Comparison of ENCODE assay signal across 14 mouse cellular contexts in genomic region chr7:137302161-137302560, GRCm38 (mm10). TPM values are rescaled to one million over a fixed set of nuclear protein-coding genes. Genes with fewer than 3 reads are reported as not detected.
DNase-seq lines count a peak whose midpoint lies in the region; ATAC-seq lines count a peak whose summit lies in the region.
"Had no signal": no experiment of that assay in that cellular context is flagged by ENCODE, and none has a peak within 500 bp of the region (broad histone marks: within the 10 kb centered on the region; RNA-seq: fewer than 3 reads in every experiment).

No protein-coding gene starts in this region.

- peak overlapping the region; percentile 62 for H3K27ac ChIP-seq in neural tube, embryonic 11.5 days (ENCODE audit: low read depth, low read length)
- peak overlapping the region; percentile 77 for H3K27ac ChIP-seq in hindbrain, embryonic 16.5 days (ENCODE audit: low read depth, low read length)
- peak overlapping the region; percentile 79 for H3K27ac ChIP-seq in midbrain, embryonic 12.5 days (replicated peaks)
- H3K27ac ChIP-seq in neural tube, embryonic 15.5 days (replicated peaks), result peak overlapping the region; percentile 88
- H3K27ac ChIP-seq: forebrain, embryonic 13.5 days had no signal

- DNase-seq in neural tube, embryonic 11.5 days (ENCODE audit: low spot score), result no peak
- DNase-seq in neural tube, embryonic 10.5 days (ENCODE audit: extremely low spot score, low spot score), result no peak
- DNase-seq in adrenal gland, adult 18-20 months (ENCODE audit: low spot score in 2 of 2), result no peak
- DNase-seq in adrenal gland, adult 8-10 months, result no peak
- DNase-seq in adrenal gland, postnatal 36 days, result no peak
- DNase-seq: B cell, adult 2 months; cerebellum, adult 18-20 months had no signal

- no peak for ATAC-seq in neural tube, embryonic 11.5 days (ENCODE audit: insufficient read depth, low FRiP score, low TSS enrichment)
- ATAC-seq in hindbrain, embryonic 16.5 days, result no peak
- ATAC-seq in midbrain, embryonic 12.5 days (ENCODE audit: low FRiP score, low read depth), result no peak
- no peak for ATAC-seq in neural tube, embryonic 15.5 days (ENCODE audit: low FRiP score)
- ATAC-seq: forebrain, embryonic 13.5 days; Patski had no signal

- no peak overlapping the region; the same call in 1 of the 2 replicates for H3K4me2 ChIP-seq in neural tube, embryonic 11.5 days (ENCODE audit: low read depth)
- H3K4me2 ChIP-seq in hindbrain, embryonic 16.5 days (ENCODE audit: low read length), result peak overlapping the region; percentile 66
- H3K4me2 ChIP-seq in midbrain, embryonic 12.5 days (replicated peaks), result peak overlapping the region; percentile 35
- peak overlapping the region; percentile 62 for H3K4me2 ChIP-seq in neural tube, embryonic 15.5 days
- H3K4me2 ChIP-seq: liver, embryonic 11.5 days had no signal

- no peak overlapping the region for H3K9ac ChIP-seq in neural tube, embryonic 11.5 days (ENCODE audit: low read length)
- H3K9ac ChIP-seq in hindbrain, embryonic 16.5 days (ENCODE audit: low read depth, low read length), result peak overlapping the region; percentile 49; the same call in 1 of the 2 replicates
- no peak overlapping the region; the same call in 1 of the 2 replicates for H3K9ac ChIP-seq in midbrain, embryonic 12.5 days (replicated peaks)
- peak overlapping the region; percentile 55 for H3K9ac ChIP-seq in neural tube, embryonic 15.5 days (replicated peaks)
- H3K9ac ChIP-seq: forebrain, embryonic 13.5 days had no signal

- H3K9me3 ChIP-seq in neural tube, embryonic 11.5 days (ENCODE audit: control insufficient read depth, low read length), result no peaks in the 10 kb centered on the region
- H3K9me3 ChIP-seq in hindbrain, embryonic 16.5 days (ENCODE audit: control insufficient read depth, low read length), result no peaks in the 10 kb centered on the region
- no peaks in the 10 kb centered on the region for H3K9me3 ChIP-seq in midbrain, embryonic 12.5 days
- no peaks in the 10 kb centered on the region for H3K9me3 ChIP-seq in neural tube, embryonic 15.5 days (replicated peaks)
- H3K9me3 ChIP-seq: forebrain, embryonic 13.5 days had no signal

- H3K36me3 ChIP-seq in neural tube, embryonic 11.5 days (ENCODE audit: control insufficient read depth, insufficient read depth, low read length), result no peaks in the 10 kb centered on the region
- no peaks in the 10 kb centered on the region for H3K36me3 ChIP-seq in hindbrain, embryonic 16.5 days (ENCODE audit: control insufficient read depth, insufficient read depth, low read length)
- 0 out of 2 replicates have a peak, but pooled peaks cover 7% of the 10 kb centered on the region for H3K36me3 ChIP-seq in midbrain, embryonic 12.5 days
- H3K36me3 ChIP-seq in neural tube, embryonic 15.5 days, result no peaks in the 10 kb centered on the region

- no peak overlapping the region for H3K4me3 ChIP-seq in neural tube, embryonic 11.5 days (ENCODE audit: low read depth, low read length)
- 0 out of 2 replicates have a peak overlapping the region, but pooled peaks have one; percentile 3 for H3K4me3 ChIP-seq in hindbrain, embryonic 16.5 days (ENCODE audit: low read length)
- H3K4me3 ChIP-seq in midbrain, embryonic 12.5 days, result no peak overlapping the region
- H3K4me3 ChIP-seq in neural tube, embryonic 15.5 days (replicated peaks), result peak overlapping the region; percentile 26; the same call in 1 of the 2 replicates
- H3K4me3 ChIP-seq: forebrain, embryonic 13.5 days; myocyte had no signal

- 70% methylated on average over 5 of the region's 5 CpGs for WGBS in neural tube, embryonic 11.5 days
- WGBS in hindbrain, embryonic 16.5 days, result 44% methylated on average over 5 of the region's 5 CpGs
- 64% methylated on average over 5 of the region's 5 CpGs for WGBS in midbrain, embryonic 12.5 days
- WGBS in neural tube, embryonic 15.5 days, result 51% methylated on average over 5 of the region's 5 CpGs

- H3K4me1 ChIP-seq in neural tube, embryonic 11.5 days (ENCODE audit: control insufficient read depth, insufficient read depth, low read length), result peaks cover 52% of the 10 kb centered on the region
- peaks cover 23% of the 10 kb centered on the region for H3K4me1 ChIP-seq in hindbrain, embryonic 16.5 days (ENCODE audit: control insufficient read depth, insufficient read depth, low read depth, low read length)
- H3K4me1 ChIP-seq in midbrain, embryonic 12.5 days, result peaks cover 49% of the 10 kb centered on the region
- peaks cover 62% of the 10 kb centered on the region for H3K4me1 ChIP-seq in neural tube, embryonic 15.5 days

- H3K27me3 ChIP-seq in neural tube, embryonic 11.5 days (ENCODE audit: control insufficient read depth, insufficient read depth, low read length), result peaks cover 5% of the 10 kb centered on the region
- H3K27me3 ChIP-seq in hindbrain, embryonic 16.5 days (replicated peaks; ENCODE audit: control insufficient read depth, insufficient read depth, low read length), result 0 out of 2 replicates have a peak, but pooled peaks cover 2% of the 10 kb centered on the region
- peaks cover 57% of the 10 kb centered on the region for H3K27me3 ChIP-seq in midbrain, embryonic 12.5 days
- no peaks in the 10 kb centered on the region; the same call in 1 of the 2 replicates for H3K27me3 ChIP-seq in neural tube, embryonic 15.5 days (replicated peaks)

RNA-seq across cellular contexts. Expression of gene Ebf3, which starts 12.1 kb away (rescaled TPM):
- 12.9 and 13.0 TPM in 2 replicates for polyA plus RNA-seq in neural tube, embryonic 11.5 days (2014; fragmentation: Nextera tagmentation; extraction: Ambion mirVana)
- 10.3 and 10.7 TPM in 2 replicates for polyA plus RNA-seq in hindbrain, embryonic 16.5 days (2015; fragmentation: Nextera tagmentation; extraction: Ambion mirVana)
- 23.3 and 24.9 TPM in 2 replicates for polyA plus RNA-seq in midbrain, embryonic 12.5 days (2016; fragmentation: Nextera tagmentation; extraction: Ambion mirVana)
- 16.6 and 22.4 TPM in 2 replicates for polyA plus RNA-seq in neural tube, embryonic 15.5 days (2015; fragmentation: Nextera tagmentation; extraction: Ambion mirVana)
- 10 to 100 TPM in 1 of 2 experiments, 1 to 10 TPM in 1; 2.6 to 12.3 TPM for total RNA-seq in adrenal gland, adult 18-20 months (2021)
- 1 to 10 TPM; 1.2 to 4.9 (median 2.8) TPM for total RNA-seq in adrenal gland, adult 8-10 months (2022)
- total RNA-seq in adrenal gland, postnatal 36 days (2021), result 1 to 10 TPM; 4.2 to 4.8 TPM

Comparison
In these comparisons a context has a peak if more than half of its experiments do, and no peak if none do; other contexts are left out.
1. H3K4me3 ChIP-seq: peak in hindbrain, embryonic 16.5 days (single experiment) and neural tube, embryonic 15.5 days (single experiment); none in neural tube, embryonic 11.5 days (single experiment) and midbrain, embryonic 12.5 days (single experiment).
2. H3K9ac ChIP-seq: peak in hindbrain, embryonic 16.5 days (single experiment) and neural tube, embryonic 15.5 days (single experiment); none in neural tube, embryonic 11.5 days (single experiment) and midbrain, embryonic 12.5 days (single experiment).
3. Peak in every context shown above with its lines, with median percentiles within 50 percentile points of each other: H3K27ac ChIP-seq.